Mouse (Mus musculus) thymus, adult 2 months (tissue): ENCODE measurements around the gene Nav1.

ENCODE experiments used
- CTCF ChIP-seq: fragments of 200-500 bp; IDR thresholded peaks from 2 replicates; pipeline ENCODE4 v1.5.1; 2012; ENCODE audit warnings: mild to moderate bottlenecking, control low read depth, low read length, moderate library complexity, borderline replicate concordance; ENCODE audit not compliant: control insufficient read depth, poor library complexity, insufficient read depth; ENCODE audit errors: extremely low read depth
- POLR2A ChIP-seq: fragments of 200-500 bp; IDR thresholded peaks from 2 replicates; pipeline ENCODE4 v1.6.1; 2012; ENCODE audit warnings: mild to moderate bottlenecking, low read length, control low read depth, moderate library complexity; ENCODE audit not compliant: control insufficient read depth, poor library complexity, insufficient read depth; ENCODE audit errors: extremely low read depth

DNA sequence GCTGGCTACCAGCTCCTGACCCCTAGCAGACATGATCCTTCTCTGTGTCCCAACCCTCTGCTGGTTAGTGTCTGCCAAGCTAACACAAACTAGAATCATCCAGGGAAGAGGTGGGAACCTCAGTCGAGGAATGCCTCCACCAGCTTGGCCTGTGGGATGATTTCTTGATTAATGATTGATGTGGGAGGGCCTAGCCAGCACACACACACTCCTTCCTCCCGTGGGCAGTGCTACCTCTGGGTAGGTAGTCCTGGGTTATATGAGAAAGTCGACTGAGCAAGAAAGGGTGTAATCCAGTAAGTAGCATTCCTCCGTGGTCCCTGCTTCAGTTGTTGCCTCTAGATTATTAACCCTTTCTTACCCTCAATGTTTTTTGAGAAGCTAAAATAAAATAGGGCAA is 45.0 kb downstream of the Nav1 start:
- TF ChIP-seq CTCF, result no peak
- TF ChIP-seq POLR2A, result no peak
